Mouse (Mus musculus) heart, adult 2 months (tissue): ENCODE measurements around the gene Aqp9.

Experiments used
- CTCF ChIP-seq: fragments of 200-600 bp; IDR thresholded peaks from 2 replicates; pipeline ENCODE4 v1.8.1; 2022; ENCODE audit warnings: antibody characterized with exemption, mild to moderate bottlenecking, moderate library complexity
- POLR2A ChIP-seq: fragments of 200-500 bp; IDR thresholded peaks from 2 replicates; pipeline ENCODE4 v1.6.1; 2011; ENCODE audit warnings: mild to moderate bottlenecking, low read depth, low read length, control low read depth; ENCODE audit not compliant: insufficient read depth

- TF ChIP-seq CTCF = no peak
- no peak for TF ChIP-seq POLR2A
Measured at GRCm38 (mm10) chr9:71066491-71066890, 102.0 kb downstream of the Aqp9 start.
